Mouse (Mus musculus) olfactory bulb, adult 2 months (tissue): ENCODE measurements at regions not wholly inside any gene's neighbourhood (a gene's known extent, or its start where the extent isn't known, plus 50 kb on each side); places are given as distances from the start of the nearest gene placed in this dataset.

ENCODE experiments used
- CTCF ChIP-seq: fragments of 200-500 bp; IDR thresholded peaks from 2 replicates; pipeline ENCODE4 v1.5.1; 2012; ENCODE audit warnings: low read depth, mild to moderate bottlenecking, low read length, moderate library complexity; ENCODE audit not compliant: insufficient read depth
- POLR2A ChIP-seq: fragments of 200-500 bp; IDR thresholded peaks from 2 replicates; pipeline ENCODE4 v1.6.1; 2012; ENCODE audit warnings: mild to moderate bottlenecking, low read depth, low read length, moderate library complexity; ENCODE audit not compliant: insufficient read depth

DNA sequence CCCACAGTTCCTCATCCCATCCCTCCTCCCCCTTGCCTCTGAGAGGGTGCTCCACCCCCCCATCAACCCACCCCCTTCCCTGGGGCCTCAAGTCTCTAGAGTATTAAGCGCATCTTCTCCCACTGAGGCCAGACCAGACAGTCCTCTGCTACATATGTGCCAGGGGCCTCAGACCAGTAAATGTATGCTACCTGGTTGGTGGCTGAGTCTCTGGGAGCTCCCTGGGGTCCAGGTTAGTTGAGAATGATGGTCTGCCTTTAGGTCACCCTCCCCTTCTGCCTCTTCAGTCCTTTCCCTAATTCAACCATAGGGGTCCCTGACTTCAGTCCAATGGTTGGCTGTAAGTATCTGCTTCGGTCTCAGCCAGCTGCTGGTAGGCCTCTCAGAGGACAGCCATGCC, 58.9 kb upstream of the Ubr2 start:
- TF ChIP-seq POLR2A (no peak), CTCF (no peak)
